Mouse (Mus musculus): ENCODE data around the gene Aatk.
A peak's percentile ranks its signal among the peaks of the same experiment; 100 is the strongest.

Gene Aatk

GRCm38 (mm10) chr11:120022841-120023240 is 24.1 kb downstream of the Aatk start:
- DNase-seq (ENCODE audit: low spot score in 2 of 2), result peak in 1 of 2 experiments; percentile 48

GRCm38 (mm10) chr11:120022216-120022615 is 24.8 kb downstream of the Aatk start:
- no peak for DNase-seq (ENCODE audit: low spot score in 2 of 2)

GRCm38 (mm10) chr11:120021367-120021766 is 25.6 kb downstream of the Aatk start:
- DNase-seq (ENCODE audit: low spot score in 2 of 2), result peak in 1 of 2 experiments; percentile 45

- DNase-seq (ENCODE audit: low spot score in 2 of 2), result no peak
Measured at GRCm38 (mm10) chr11:120019542-120020440, 27.2 kb downstream of the Aatk start.

GRCm38 (mm10) chr11:120017011-120017410 is 30.0 kb downstream of the Aatk start:
- peak in 1 of 2 experiments; percentile 61 for DNase-seq (ENCODE audit: low spot score in 2 of 2)

GRCm38 (mm10) chr11:120014758-120015157 is 32.2 kb downstream of the Aatk start:
- DNase-seq (ENCODE audit: low spot score in 2 of 2), result no peak

GRCm38 (mm10) chr11:120013174-120013711 is 33.7 kb downstream of the Aatk start:
- peak; percentile 89 to 90 for DNase-seq (ENCODE audit: low spot score in 2 of 2)

- no peak for DNase-seq (ENCODE audit: low spot score in 2 of 2)
Measured at GRCm38 (mm10) chr11:120012702-120013101, 34.3 kb downstream of the Aatk start.

GRCm38 (mm10) chr11:120011761-120012560 is 35.0 kb downstream of the Aatk start:
- peak in 1 of 2 experiments; percentile 75 for DNase-seq (ENCODE audit: low spot score in 2 of 2)

- no peak for DNase-seq (ENCODE audit: low spot score in 2 of 2)
Measured at GRCm38 (mm10) chr11:120011114-120011760, 35.7 kb downstream of the Aatk start.

- DNase-seq (ENCODE audit: low spot score in 2 of 2), result no peak
Measured at GRCm38 (mm10) chr11:120009937-120010336, 37.0 kb downstream of the Aatk start.

- DNase-seq (ENCODE audit: low spot score in 2 of 2), result no peak
Measured at GRCm38 (mm10) chr11:120008956-120009355, 38.0 kb downstream of the Aatk start.

GRCm38 (mm10) chr11:120008501-120008900 is 38.5 kb downstream of the Aatk start:
- DNase-seq (ENCODE audit: low spot score in 2 of 2), result no peak

GRCm38 (mm10) chr11:120007496-120008080 is 39.4 kb downstream of the Aatk start:
- no peak for DNase-seq (ENCODE audit: low spot score in 2 of 2)

GRCm38 (mm10) chr11:120005434-120006317 is 41.3 kb downstream of the Aatk start:
- no peak for DNase-seq (ENCODE audit: low spot score in 2 of 2)

GRCm38 (mm10) chr11:120002634-120003220 is 44.2 kb downstream of the Aatk start:
- no peak for DNase-seq (ENCODE audit: low spot score in 2 of 2)

GRCm38 (mm10) chr11:120002041-120002440 is 44.9 kb downstream of the Aatk start:
- DNase-seq (ENCODE audit: low spot score in 2 of 2), result no peak

GRCm38 (mm10) chr11:119997351-119997750 is 49.6 kb downstream of the Aatk start:
- no peak for DNase-seq (ENCODE audit: low spot score in 2 of 2)

GRCm38 (mm10) chr11:119991338-119991678 is 55.7 kb downstream of the Aatk start:
- peak; percentile 94 to 95 for DNase-seq (ENCODE audit: low spot score in 2 of 2)

Data from right cerebral cortex, postnatal 10 days (tissue).